Mouse (Mus musculus): ENCODE data around the gene Bcl11b. TPM values are rescaled to one million over a fixed set of nuclear protein-coding genes. Genes with fewer than 3 reads are reported as not detected.

Gene Bcl11b
- total RNA-seq (2023), result under 1 TPM; 0.16 to 0.20 TPM

DNA sequence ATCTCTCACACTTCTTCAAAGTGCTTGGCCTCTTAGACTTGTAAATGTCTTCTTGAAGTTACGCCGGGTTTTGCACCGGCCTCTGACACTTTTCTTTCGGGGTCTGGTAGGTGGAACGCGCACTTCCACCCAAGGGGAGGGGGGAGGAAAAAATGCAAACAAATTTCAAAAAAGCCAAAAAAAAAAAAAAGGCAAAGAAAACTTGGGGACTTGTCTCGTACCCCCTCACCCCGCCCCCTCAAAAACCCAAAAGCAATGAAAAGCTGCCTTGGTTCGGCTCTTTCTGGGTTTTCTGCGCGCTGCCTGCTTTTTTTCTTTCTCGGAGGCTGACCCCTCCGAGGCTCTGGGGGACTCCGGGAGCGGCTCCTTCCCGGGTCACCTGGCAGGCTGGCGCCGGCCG lies at the start of gene Bcl11b:
Gene Bcl11b (minus strand): TSS at position 120 of the 400 bp plus-strand sequence.

Other genes starting within 250 kb of the Bcl11b start
- 10 to 100 TPM; 51.0 to 54.2 TPM for gene Setd3, start 175.7 kb upstream of the Bcl11b start, total RNA-seq (2023)
- gene Ccnk, start 176.0 kb upstream of the Bcl11b start, total RNA-seq (2023), result 10 to 100 TPM; 54.7 to 58.2 TPM

All from neutrophil, adult 59 days (primary cell).